In genomic region chr1:75179334-75180104, GRCm38 (mm10) we compare ENCODE assay signal across 8 mouse cellular contexts. TPM values are rescaled to one million over a fixed set of nuclear protein-coding genes. Genes with fewer than 3 reads are reported as not detected.
A peak's percentile ranks its signal among the peaks of the same experiment; 100 is the strongest.
DNase-seq lines count a peak whose midpoint lies in the region; ATAC-seq lines count a peak whose summit lies in the region.

No protein-coding gene starts in this region.

- peak; percentile 33 for DNase-seq in CD4-positive helper T cell, adult 2 months (ENCODE audit: low read depth, low spot score)
- peak; percentile 83 for DNase-seq in MN1 (ENCODE audit: low spot score)
- DNase-seq in cerebellum, postnatal 25 days, result peak; percentile 61 to 74
- DNase-seq in gastrocnemius, adult 18-20 months (ENCODE audit: low spot score), result peak; percentile 35
- DNase-seq in induced T-regulatory cell, adult 2 months (ENCODE audit: low read depth), result peak; percentile 49
- peak; percentile 36 for DNase-seq in limb, embryonic 10.5 days (ENCODE audit: low spot score)
- DNase-seq in T-cell, adult 2 months (ENCODE audit: low spot score), result no peak

- WGBS in limb, embryonic 10.5 days, result 13% methylated on average over 23 of the region's 23 CpGs
- 9% methylated on average over 23 of the region's 23 CpGs for WGBS in midbrain, embryonic 16.5 days

- H3K9me3 ChIP-seq in limb, embryonic 10.5 days (replicated peaks), result no peaks in the 10 kb centered on the region
- H3K9me3 ChIP-seq in midbrain, embryonic 16.5 days (replicated peaks; ENCODE audit: control insufficient read depth, low read length, poor library complexity, severe bottlenecking), result no peaks in the 10 kb centered on the region

- peak overlapping the region; percentile 70 for H3K9ac ChIP-seq in midbrain, embryonic 16.5 days (ENCODE audit: low read depth, low read length)

- H3K4me2 ChIP-seq in midbrain, embryonic 16.5 days (ENCODE audit: low read length), result peak overlapping the region; percentile 100

- ATAC-seq in midbrain, embryonic 16.5 days, result peak; percentile 51; the same call in 1 of the 2 replicates

- peak overlapping the region; percentile 66 for H3K4me3 ChIP-seq in limb, embryonic 10.5 days
- peak overlapping the region; percentile 61 for H3K4me3 ChIP-seq in midbrain, embryonic 16.5 days (ENCODE audit: low read depth, low read length)

- no peaks in the 10 kb centered on the region for H3K27me3 ChIP-seq in limb, embryonic 10.5 days (ENCODE audit: low read depth, poor library complexity, severe bottlenecking)
- H3K27me3 ChIP-seq in midbrain, embryonic 16.5 days (ENCODE audit: control insufficient read depth, insufficient read depth, low read depth, low read length), result no peaks in the 10 kb centered on the region

- peaks cover 65% of the 10 kb centered on the region for H3K36me3 ChIP-seq in limb, embryonic 10.5 days
- H3K36me3 ChIP-seq in midbrain, embryonic 16.5 days (ENCODE audit: control insufficient read depth, insufficient read depth, low read length), result peaks cover 38% of the 10 kb centered on the region

- peaks cover 24% of the 10 kb centered on the region for H3K4me1 ChIP-seq in limb, embryonic 10.5 days
- peaks cover 18% of the 10 kb centered on the region for H3K4me1 ChIP-seq in midbrain, embryonic 16.5 days (ENCODE audit: control insufficient read depth, insufficient read depth, low read length)

- peak overlapping the region; percentile 82 for H3K27ac ChIP-seq in limb, embryonic 10.5 days
- peak overlapping the region; percentile 45 for H3K27ac ChIP-seq in midbrain, embryonic 16.5 days (ENCODE audit: low read length)

RNA-seq across cellular contexts. Expression of gene Abcb6, which starts 0.7 kb away (rescaled TPM):
- total RNA-seq in gastrocnemius, adult 18-20 months (2021), result 10 to 100 TPM; 15.4 to 17.6 TPM
- 38.0 and 39.0 TPM in 2 replicates for polyA plus RNA-seq in limb, embryonic 10.5 days (2016; fragmentation: Nextera tagmentation; extraction: Ambion mirVana)
- 57.1 and 57.7 TPM in 2 replicates for polyA plus RNA-seq in midbrain, embryonic 16.5 days (2015; fragmentation: Nextera tagmentation; extraction: Ambion mirVana)

RNA-seq across cellular contexts. Expression of gene Zfand2b, which starts 11.1 kb away (rescaled TPM):
- 10 to 100 TPM; 13.7 to 16.2 TPM for total RNA-seq in gastrocnemius, adult 18-20 months (2021)
- polyA plus RNA-seq in limb, embryonic 10.5 days (2016; fragmentation: Nextera tagmentation; extraction: Ambion mirVana), result 28.7 and 35.5 TPM in 2 replicates
- 38.2 and 41.8 TPM in 2 replicates for polyA plus RNA-seq in midbrain, embryonic 16.5 days (2015; fragmentation: Nextera tagmentation; extraction: Ambion mirVana)

RNA-seq across cellular contexts. Expression of gene Ankzf1, which starts 12.4 kb away (rescaled TPM):
- total RNA-seq in gastrocnemius, adult 18-20 months (2021), result 1 to 10 TPM; 3.6 to 3.7 TPM
- 22.0 and 24.8 TPM in 2 replicates for polyA plus RNA-seq in limb, embryonic 10.5 days (2016; fragmentation: Nextera tagmentation; extraction: Ambion mirVana)
- polyA plus RNA-seq in midbrain, embryonic 16.5 days (2015; fragmentation: Nextera tagmentation; extraction: Ambion mirVana), result 27.2 and 29.5 TPM in 2 replicates

RNA-seq across cellular contexts. Expression of gene Atg9a, which starts 12.5 kb away (rescaled TPM):
- 100 to 1,000 TPM in 1 of 2 experiments, 10 to 100 TPM in 1; 90.4 to 115 TPM for total RNA-seq in gastrocnemius, adult 18-20 months (2021)
- polyA plus RNA-seq in limb, embryonic 10.5 days (2016; fragmentation: Nextera tagmentation; extraction: Ambion mirVana), result 19.1 and 23.9 TPM in 2 replicates
- polyA plus RNA-seq in midbrain, embryonic 16.5 days (2015; fragmentation: Nextera tagmentation; extraction: Ambion mirVana), result 59.0 and 60.8 TPM in 2 replicates

RNA-seq across cellular contexts. Expression of gene Glb1l, which starts 31.1 kb away (rescaled TPM):
- total RNA-seq in gastrocnemius, adult 18-20 months (2021), result 1 to 10 TPM in 1 of 2 experiments, under 1 TPM in 1; 0.88 to 1.5 TPM
- 10.3 and 12.8 TPM in 2 replicates for polyA plus RNA-seq in limb, embryonic 10.5 days (2016; fragmentation: Nextera tagmentation; extraction: Ambion mirVana)
- polyA plus RNA-seq in midbrain, embryonic 16.5 days (2015; fragmentation: Nextera tagmentation; extraction: Ambion mirVana), result 23.0 and 25.4 TPM in 2 replicates
